9 mouse cellular contexts compared by ENCODE assay signal in genomic region chr2:84662866-84663265, GRCm38 (mm10). TPM values are rescaled to one million over a fixed set of nuclear protein-coding genes. Genes with fewer than 3 reads are reported as not detected.
DNase-seq lines count a peak whose midpoint lies in the region; ATAC-seq and TF ChIP-seq lines count a peak whose summit lies in the region.
"Had no signal": no experiment of that assay in that cellular context is flagged by ENCODE, and none has a peak within 500 bp of the region (broad histone marks: within the 10 kb centered on the region; RNA-seq: fewer than 3 reads in every experiment).

No protein-coding gene starts in this region.

- 26% methylated on average over 2 of the region's 2 CpGs for WGBS in hindbrain, embryonic 10.5 days
- WGBS in hindbrain, embryonic 14.5 days: 19% methylated on average over 2 of the region's 2 CpGs

- H3K27me3 ChIP-seq in hindbrain, embryonic 10.5 days (ENCODE audit: insufficient read depth, poor library complexity, severe bottlenecking): no peaks in the 10 kb centered on the region
- no peaks in the 10 kb centered on the region for H3K27me3 ChIP-seq in hindbrain, embryonic 14.5 days (ENCODE audit: control insufficient read depth, insufficient read depth, low read length)
- H3K27me3 ChIP-seq in CH12.LX (replicated peaks): no peaks in the 10 kb centered on the region

- no peak for TF ChIP-seq POLR2A in CH12.LX (IDR thresholded peaks at IDR 0.05; ENCODE audit: low read depth, low read length)

- H3K9me3 ChIP-seq in hindbrain, embryonic 10.5 days: 0 out of 2 replicates have a peak, but pooled peaks cover 4% of the 10 kb centered on the region
- H3K9me3 ChIP-seq in hindbrain, embryonic 14.5 days (ENCODE audit: control insufficient read depth, low read length): no peaks in the 10 kb centered on the region
- H3K9me3 ChIP-seq in CH12.LX (replicated peaks; ENCODE audit: low read length): peaks cover 2% of the 10 kb centered on the region

- H3K4me2 ChIP-seq in hindbrain, embryonic 14.5 days (replicated peaks): no peak overlapping the region
- H3K4me2 ChIP-seq in CH12.LX (ENCODE audit: insufficient read depth, low read depth, poor library complexity, severe bottlenecking): no peak overlapping the region

- dilution Hi-C loops in CH12.LX (cut with MboI; ENCODE audit: extremely low pct_ligation_motif_present, extremely low pct_unique_long_range_greater_than_20kb, low sequenced_read_pairs): no loop called here

- in situ Hi-C loops in CH12.LX (cut with MboI; ENCODE audit: low pct_ligation_motif_present, low pct_unique_long_range_greater_than_20kb, low sequenced_read_pairs): loop anchor here (25.0 kb wide), 1 partner anchor 201 kb away; no protein-coding TSS in a partner anchor

- no peak overlapping the region for H3K9ac ChIP-seq in hindbrain, embryonic 14.5 days
- H3K9ac ChIP-seq in CH12.LX (ENCODE audit: insufficient read depth, low read depth): no peak overlapping the region

- peak; percentile 71 for TF ChIP-seq RAD21 in CH12.LX (IDR thresholded peaks at IDR 0.05; ENCODE audit: low read depth, low read length)

- DNase-seq in hindbrain, embryonic 10.5 days (ENCODE audit: low spot score): peak; percentile 34
- DNase-seq in hindbrain, embryonic 14.5 days (ENCODE audit: low spot score): no peak
- peak; percentile 69 for DNase-seq in CH12.LX (ENCODE audit: extremely low read depth)
- DNase-seq in ZHBTc4 (ENCODE audit: low read depth, low spot score): peak; percentile 85
- peak; percentile 78 for DNase-seq in induced T-regulatory cell, adult 2 months (ENCODE audit: low read depth)
- peak; percentile 56 for DNase-seq in mesoderm, embryonic 11.5 days (ENCODE audit: low read depth, low spot score)
- no peak for DNase-seq in layer of hippocampus, adult 9-11 months
- no peak for DNase-seq in urinary bladder, postnatal 10 days (ENCODE audit: low spot score)

- no peak overlapping the region for H3K4me3 ChIP-seq in hindbrain, embryonic 10.5 days
- H3K4me3 ChIP-seq in hindbrain, embryonic 14.5 days (replicated peaks; ENCODE audit: low read length): no peak overlapping the region
- no peak overlapping the region for H3K4me3 ChIP-seq in CH12.LX (replicated peaks in 1 of 3; ENCODE audit: low read depth in 2 of 3, low read length in 2 of 3, poor library complexity in 1 of 3)

- TF ChIP-seq CTCF in CH12.LX (conservative IDR thresholded peaks at IDR 0.05 in 1 of 2, IDR thresholded peaks at IDR 0.05 in 1 of 2; ENCODE audit: low read depth in 2 of 2, low read length in 2 of 2): peak; percentile 31 to 69; a peak in 3 of 4 replicates

- no peak for TF ChIP-seq EP300 in CH12.LX (IDR thresholded peaks at IDR 0.05; ENCODE audit: low read length)

- ATAC-seq in hindbrain, embryonic 14.5 days (ENCODE audit: low FRiP score): no peak

- H3K27ac ChIP-seq in hindbrain, embryonic 10.5 days: no peak overlapping the region
- no peak overlapping the region for H3K27ac ChIP-seq in hindbrain, embryonic 14.5 days
- no peak overlapping the region for H3K27ac ChIP-seq in CH12.LX (ENCODE audit: insufficient read depth, low read depth)

- H3K79me2 ChIP-seq in CH12.LX (replicated peaks; ENCODE audit: control insufficient read depth, extremely low read depth, insufficient read depth, poor library complexity, severe bottlenecking): no peaks in the 10 kb centered on the region

- H3K4me1 ChIP-seq in hindbrain, embryonic 10.5 days (replicated peaks): no peaks in the 10 kb centered on the region
- no peaks in the 10 kb centered on the region for H3K4me1 ChIP-seq in hindbrain, embryonic 14.5 days (replicated peaks; ENCODE audit: control insufficient read depth, insufficient read depth, low read length)
- peaks cover 3 to 5% of the 10 kb centered on the region in 2 experiments; a peak in 1 of 4 replicates for H3K4me1 ChIP-seq in CH12.LX (ENCODE audit: control insufficient read depth in 1 of 2, insufficient read depth in 2 of 2)

- peaks cover 9% of the 10 kb centered on the region for H3K36me3 ChIP-seq in hindbrain, embryonic 10.5 days
- no peaks in the 10 kb centered on the region; the same call in 1 of the 2 replicates for H3K36me3 ChIP-seq in hindbrain, embryonic 14.5 days (replicated peaks; ENCODE audit: control insufficient read depth, insufficient read depth)
- H3K36me3 ChIP-seq in CH12.LX (replicated peaks in 1 of 2; ENCODE audit: control insufficient read depth in 1 of 2, insufficient read depth in 1 of 2, low read length in 1 of 2): peaks cover 0 to 4% of the 10 kb centered on the region in 2 experiments

TF ChIP-seq in CH12.LX, 34 proteins besides CTCF, POLR2A, EP300 and RAD21:
- TF ChIP-seq CHD2 (IDR thresholded peaks at IDR 0.05; ENCODE audit: low read length) (no peak), ZC3H11A (IDR thresholded peaks at IDR 0.05; ENCODE audit: low read depth, low read length) (peak; percentile 17; the same call in 1 of the 2 replicates), HCFC1 (IDR thresholded peaks at IDR 0.05; ENCODE audit: low read depth, low read length) (no peak), NELFE (IDR thresholded peaks at IDR 0.05; ENCODE audit: low read depth, low read length) (no peak), ZNF384 (IDR thresholded peaks at IDR 0.05; ENCODE audit: low read depth, low read length) (no peak), SMC3 (IDR thresholded peaks at IDR 0.05; ENCODE audit: low read depth, low read length) (peak; percentile 64), MXI1 (IDR thresholded peaks at IDR 0.05; ENCODE audit: low read depth, low read length) (no peak), IRF4 (IDR thresholded peaks at IDR 0.05; ENCODE audit: low read depth, low read length) (no peak)

RNA-seq across cellular contexts. Expression of gene Btbd18, which starts 4.0 kb away (rescaled TPM):
- 0.25 and 0.31 TPM in 2 replicates for polyA plus RNA-seq in hindbrain, embryonic 10.5 days (2016; fragmentation: Nextera tagmentation; extraction: Ambion mirVana)
- 0.16 and 0.40 TPM in 2 replicates for polyA plus RNA-seq in hindbrain, embryonic 14.5 days (2014; fragmentation: Nextera tagmentation; extraction: Ambion mirVana)
- total RNA-seq in CH12.LX (2012; rRNA removed) (0.04 and 0.08 TPM in 2 replicates), CH12.LX (2014; rRNA removed) (not detected in 2 replicates)
- polyA plus RNA-seq in CH12.LX (2012; ENCODE audit: insufficient read length, low read depth): 0.18 and 0.24 TPM in 2 replicates

RNA-seq across cellular contexts. Expression of gene Selenoh, which starts 7.7 kb away (rescaled TPM):
- 515 and 539 TPM in 2 replicates for polyA plus RNA-seq in hindbrain, embryonic 10.5 days (2016; fragmentation: Nextera tagmentation; extraction: Ambion mirVana)
- 196 and 205 TPM in 2 replicates for polyA plus RNA-seq in hindbrain, embryonic 14.5 days (2014; fragmentation: Nextera tagmentation; extraction: Ambion mirVana)
- total RNA-seq in CH12.LX (2012; rRNA removed) (453 and 473 TPM in 2 replicates), CH12.LX (2014; rRNA removed) (408 and 428 TPM in 2 replicates)
- polyA plus RNA-seq in CH12.LX (2012; ENCODE audit: insufficient read length, low read depth): 275 and 277 TPM in 2 replicates

RNA-seq across cellular contexts. Expression of gene Ctnnd1, which starts 12.3 kb away (rescaled TPM):
- 33.2 and 39.7 TPM in 2 replicates for polyA plus RNA-seq in hindbrain, embryonic 10.5 days (2016; fragmentation: Nextera tagmentation; extraction: Ambion mirVana)
- 30.7 and 34.8 TPM in 2 replicates for polyA plus RNA-seq in hindbrain, embryonic 14.5 days (2014; fragmentation: Nextera tagmentation; extraction: Ambion mirVana)
- 2.7 and 2.8 TPM in 2 replicates for total RNA-seq in CH12.LX (2012; rRNA removed)
- 0.28 and 0.38 TPM in 2 replicates for total RNA-seq in CH12.LX (2014; rRNA removed)
- 1.2 and 1.5 TPM in 2 replicates for polyA plus RNA-seq in CH12.LX (2012; ENCODE audit: insufficient read length, low read depth)

RNA-seq across cellular contexts. Expression of gene Gm28635, which starts 15.0 kb away (rescaled TPM):
- not detected in 2 replicates for polyA plus RNA-seq in hindbrain, embryonic 10.5 days (2016; fragmentation: Nextera tagmentation; extraction: Ambion mirVana)
- not detected in 2 replicates for polyA plus RNA-seq in hindbrain, embryonic 14.5 days (2014; fragmentation: Nextera tagmentation; extraction: Ambion mirVana)
- not detected in 2 replicates for total RNA-seq in CH12.LX (2012; rRNA removed)
- total RNA-seq in CH12.LX (2014; rRNA removed): not detected in 2 replicates
- not detected in 2 replicates for polyA plus RNA-seq in CH12.LX (2012; ENCODE audit: insufficient read length, low read depth)
- polyA plus RNA-seq: liver, embryonic 16.5 days had no signal

RNA-seq across cellular contexts. Expression of gene Med19, which starts 15.3 kb away (rescaled TPM):
- polyA plus RNA-seq in hindbrain, embryonic 10.5 days (2016; fragmentation: Nextera tagmentation; extraction: Ambion mirVana): 47.1 and 47.6 TPM in 2 replicates
- polyA plus RNA-seq in hindbrain, embryonic 14.5 days (2014; fragmentation: Nextera tagmentation; extraction: Ambion mirVana): 59.3 and 61.3 TPM in 2 replicates
- total RNA-seq in CH12.LX (2012; rRNA removed) (10.7 and 12.7 TPM in 2 replicates), CH12.LX (2014; rRNA removed) (25.6 and 25.9 TPM in 2 replicates)
- polyA plus RNA-seq in CH12.LX (2012; ENCODE audit: insufficient read length, low read depth): 23.1 and 24.7 TPM in 2 replicates

Comparison
In these comparisons a context has a peak if more than half of its experiments do, and no peak if none do; other contexts are left out.
1. DNase-seq: peak in hindbrain, embryonic 10.5 days (single experiment), CH12.LX (single experiment), ZHBTc4 (single experiment), induced T-regulatory cell, adult 2 months (single experiment) and mesoderm, embryonic 11.5 days (single experiment); none in hindbrain, embryonic 14.5 days (single experiment), layer of hippocampus, adult 9-11 months (single experiment) and urinary bladder, postnatal 10 days (single experiment).
2. RNA of gene Ctnnd1, which starts 12.3 kb away (polyA plus RNA-seq): 33.2 to 39.7 TPM in hindbrain, embryonic 10.5 days and 30.7 to 34.8 TPM in hindbrain, embryonic 14.5 days; 1.2 to 1.5 TPM in CH12.LX; every median in the first group is over 10 times any median in the second.